Mouse (Mus musculus): ENCODE measurements around the gene Mcf2l. TPM values are rescaled to one million over a fixed set of nuclear protein-coding genes. Genes with fewer than 3 reads are reported as not detected.

Mcf2l gene
- polyA plus RNA-seq, 1 experiment from 2014 or later: 44.2 TPM

GRCm38 (mm10) chr8:12915187-12916006, 41.8 kb downstream of the Mcf2l start:
- no peaks in the 10 kb centered on the region for H3K36me3 ChIP-seq (ENCODE audit: control insufficient read depth, insufficient read depth, low read length)
- H3K4me1 ChIP-seq (ENCODE audit: control insufficient read depth, insufficient read depth, low read length): peaks cover 14% of the 10 kb centered on the region
- no peak overlapping the region for H3K27ac ChIP-seq (ENCODE audit: low read depth, low read length)
- 18% methylated on average over 42 of the region's 42 CpGs for WGBS
- H3K9ac ChIP-seq (ENCODE audit: low read length): peak overlapping the region; percentile 64
- H3K4me3 ChIP-seq (ENCODE audit: low read depth, low read length): peak overlapping the region; percentile 40
- DNase-seq (ENCODE audit: low spot score, missing footprints) (peak; percentile 91), ATAC-seq (ENCODE audit: low FRiP score) (peak; percentile 77)
- no peaks in the 10 kb centered on the region for H3K27me3 ChIP-seq (ENCODE audit: control insufficient read depth, insufficient read depth, low read length)
- H3K9me3 ChIP-seq (ENCODE audit: control insufficient read depth, low read length): no peaks in the 10 kb centered on the region
- peak overlapping the region; percentile 63 for H3K4me2 ChIP-seq

- H3K4me3 ChIP-seq (ENCODE audit: low read depth, low read length): peak overlapping the region; percentile 40
- DNase-seq (ENCODE audit: low spot score, missing footprints) (no peak), ATAC-seq (ENCODE audit: low FRiP score) (no peak)
- H3K9ac ChIP-seq (ENCODE audit: low read length): peak overlapping the region; percentile 64
- peak overlapping the region; percentile 63 for H3K4me2 ChIP-seq
- peaks cover 14% of the 10 kb centered on the region for H3K4me1 ChIP-seq (ENCODE audit: control insufficient read depth, insufficient read depth, low read length)
- H3K36me3 ChIP-seq (ENCODE audit: control insufficient read depth, insufficient read depth, low read length): no peaks in the 10 kb centered on the region
- 71% methylated on average over 16 of the region's 16 CpGs for WGBS
- H3K27me3 ChIP-seq (ENCODE audit: control insufficient read depth, insufficient read depth, low read length): no peaks in the 10 kb centered on the region
- no peak overlapping the region for H3K27ac ChIP-seq (ENCODE audit: low read depth, low read length)
- no peaks in the 10 kb centered on the region for H3K9me3 ChIP-seq (ENCODE audit: control insufficient read depth, low read length)
Observed at GRCm38 (mm10) chr8:12916156-12916900, 42.7 kb downstream of the Mcf2l start.

GRCm38 (mm10) chr8:12917029-12917428, 43.4 kb downstream of the Mcf2l start:
- 91% methylated on average over 3 of the region's 3 CpGs for WGBS
- no peak for ATAC-seq (ENCODE audit: low FRiP score)
- H3K9me3 ChIP-seq (ENCODE audit: control insufficient read depth, low read length): no peaks in the 10 kb centered on the region
- no peaks in the 10 kb centered on the region for H3K27me3 ChIP-seq (ENCODE audit: control insufficient read depth, insufficient read depth, low read length)
- H3K4me1 ChIP-seq (ENCODE audit: control insufficient read depth, insufficient read depth, low read length): peaks cover 11% of the 10 kb centered on the region
- H3K27ac ChIP-seq (ENCODE audit: low read depth, low read length): no peak overlapping the region
- H3K9ac ChIP-seq (ENCODE audit: low read length): no peak overlapping the region
- no peak for DNase-seq (ENCODE audit: low spot score, missing footprints)
- no peak overlapping the region for H3K4me3 ChIP-seq (ENCODE audit: low read depth, low read length)
- H3K4me2 ChIP-seq: peak overlapping the region; percentile 63; the same call in 1 of the 2 replicates
- no peaks in the 10 kb centered on the region for H3K36me3 ChIP-seq (ENCODE audit: control insufficient read depth, insufficient read depth, low read length)

- ATAC-seq (ENCODE audit: low FRiP score): no peak
- H3K9me3 ChIP-seq (ENCODE audit: control insufficient read depth, low read length): no peaks in the 10 kb centered on the region
- no peak for DNase-seq (ENCODE audit: low spot score, missing footprints)
- H3K4me1 ChIP-seq (ENCODE audit: control insufficient read depth, insufficient read depth, low read length): peaks cover 8% of the 10 kb centered on the region
- 89% methylated on average over 4 of the region's 4 CpGs for WGBS
- no peak overlapping the region for H3K27ac ChIP-seq (ENCODE audit: low read depth, low read length)
- no peaks in the 10 kb centered on the region for H3K27me3 ChIP-seq (ENCODE audit: control insufficient read depth, insufficient read depth, low read length)
- H3K36me3 ChIP-seq (ENCODE audit: control insufficient read depth, insufficient read depth, low read length): no peaks in the 10 kb centered on the region
- H3K9ac ChIP-seq (ENCODE audit: low read length): no peak overlapping the region
- no peak overlapping the region for H3K4me2 ChIP-seq
- H3K4me3 ChIP-seq (ENCODE audit: low read depth, low read length): no peak overlapping the region
Observed at GRCm38 (mm10) chr8:12917831-12918230, 44.2 kb downstream of the Mcf2l start.

GRCm38 (mm10) chr8:12920599-12920998, 47.0 kb downstream of the Mcf2l start:
- H3K4me1 ChIP-seq (ENCODE audit: control insufficient read depth, insufficient read depth, low read length): peaks cover 1% of the 10 kb centered on the region; the same call in 1 of the 2 replicates
- no peaks in the 10 kb centered on the region for H3K9me3 ChIP-seq (ENCODE audit: control insufficient read depth, low read length)
- H3K4me2 ChIP-seq: no peak overlapping the region
- no peak overlapping the region for H3K4me3 ChIP-seq (ENCODE audit: low read depth, low read length)
- no peak overlapping the region for H3K9ac ChIP-seq (ENCODE audit: low read length)
- 84% methylated on average over 4 of the region's 4 CpGs for WGBS
- H3K27ac ChIP-seq (ENCODE audit: low read depth, low read length): no peak overlapping the region
- H3K36me3 ChIP-seq (ENCODE audit: control insufficient read depth, insufficient read depth, low read length): no peaks in the 10 kb centered on the region
- DNase-seq (ENCODE audit: low spot score, missing footprints): no peak
- no peaks in the 10 kb centered on the region for H3K27me3 ChIP-seq (ENCODE audit: control insufficient read depth, insufficient read depth, low read length)
- ATAC-seq (ENCODE audit: low FRiP score): no peak

- Histone ChIP-seq H3K27me3 (ENCODE audit: control insufficient read depth, insufficient read depth, low read length) (no peaks in the 10 kb centered on the region), H3K4me2 (no peak overlapping the region), H3K4me3 (ENCODE audit: low read depth, low read length) (no peak overlapping the region), H3K36me3 (ENCODE audit: control insufficient read depth, insufficient read depth, low read length) (no peaks in the 10 kb centered on the region), H3K9ac (ENCODE audit: low read length) (no peak overlapping the region), H3K9me3 (ENCODE audit: control insufficient read depth, low read length) (no peaks in the 10 kb centered on the region), H3K4me1 (ENCODE audit: control insufficient read depth, insufficient read depth, low read length) (no peaks in the 10 kb centered on the region), H3K27ac (ENCODE audit: low read depth, low read length) (no peak overlapping the region)
- 91% methylated on average over 8 of the region's 8 CpGs for WGBS
- ATAC-seq (ENCODE audit: low FRiP score): no peak
- no peak for DNase-seq (ENCODE audit: low spot score, missing footprints)
Observed at GRCm38 (mm10) chr8:12925051-12925450, 51.4 kb downstream of the Mcf2l start.

GRCm38 (mm10) chr8:12925941-12926381, 52.4 kb downstream of the Mcf2l start:
- H3K4me3 ChIP-seq (ENCODE audit: low read depth, low read length): no peak overlapping the region
- H3K4me1 ChIP-seq (ENCODE audit: control insufficient read depth, insufficient read depth, low read length): no peaks in the 10 kb centered on the region
- no peaks in the 10 kb centered on the region for H3K27me3 ChIP-seq (ENCODE audit: control insufficient read depth, insufficient read depth, low read length)
- H3K27ac ChIP-seq (ENCODE audit: low read depth, low read length): no peak overlapping the region
- no peak overlapping the region for H3K9ac ChIP-seq (ENCODE audit: low read length)
- DNase-seq (ENCODE audit: low spot score, missing footprints): no peak
- H3K9me3 ChIP-seq (ENCODE audit: control insufficient read depth, low read length): no peaks in the 10 kb centered on the region
- H3K36me3 ChIP-seq (ENCODE audit: control insufficient read depth, insufficient read depth, low read length): no peaks in the 10 kb centered on the region
- WGBS: 57% methylated on average over 13 of the region's 13 CpGs
- no peak for ATAC-seq (ENCODE audit: low FRiP score)
- no peak overlapping the region for H3K4me2 ChIP-seq

GRCm38 (mm10) chr8:12927204-12927983, 53.8 kb downstream of the Mcf2l start:
- H3K9ac ChIP-seq (ENCODE audit: low read length): no peak overlapping the region
- ATAC-seq (ENCODE audit: low FRiP score): peak; percentile 64; the same call in 1 of the 2 replicates

More at GRCm38 (mm10) chr8:12927204-12927983, 53.8 kb downstream of the Mcf2l start:
- Histone ChIP-seq H3K4me2 (no peak overlapping the region), H3K27me3 (ENCODE audit: control insufficient read depth, insufficient read depth, low read length) (no peaks in the 10 kb centered on the region), H3K4me3 (ENCODE audit: low read depth, low read length) (no peak overlapping the region), H3K4me1 (ENCODE audit: control insufficient read depth, insufficient read depth, low read length) (peaks cover 2% of the 10 kb centered on the region; the same call in 1 of the 2 replicates), H3K9me3 (ENCODE audit: control insufficient read depth, low read length) (no peaks in the 10 kb centered on the region), H3K27ac (ENCODE audit: low read depth, low read length) (no peak overlapping the region), H3K36me3 (ENCODE audit: control insufficient read depth, insufficient read depth, low read length) (no peaks in the 10 kb centered on the region; the same call in 1 of the 2 replicates)
- DNase-seq (ENCODE audit: low spot score, missing footprints): peak; percentile 96
- WGBS: 62% methylated on average over 7 of the region's 7 CpGs
